Mouse (Mus musculus) cerebellum, postnatal 25 days (tissue): ENCODE measurements around the gene Gm13090.
A peak's percentile ranks its signal among the peaks of the same experiment; 100 is the strongest.

Experiments used
- DNase-seq, 2 experiments: peaks; one replicate each; pipeline ENCODE4 v3.0.0; 2021; ENCODE audit warnings: mixed read lengths in 2 of 2

The Gm13090 gene

GRCm38 (mm10) chr4:151103646-151104045 lies 14.3 kb downstream of the Gm13090 start:
- DNase-seq: peak; percentile 55 to 66

- DNase-seq: no peak
These were observed 14.8 kb downstream of the Gm13090 start for GRCm38 (mm10) chr4:151104147-151104546.

GRCm38 (mm10) chr4:151105886-151106285 lies 16.5 kb downstream of the Gm13090 start:
- peak in 1 of 2 experiments; percentile 28 for DNase-seq

DNA sequence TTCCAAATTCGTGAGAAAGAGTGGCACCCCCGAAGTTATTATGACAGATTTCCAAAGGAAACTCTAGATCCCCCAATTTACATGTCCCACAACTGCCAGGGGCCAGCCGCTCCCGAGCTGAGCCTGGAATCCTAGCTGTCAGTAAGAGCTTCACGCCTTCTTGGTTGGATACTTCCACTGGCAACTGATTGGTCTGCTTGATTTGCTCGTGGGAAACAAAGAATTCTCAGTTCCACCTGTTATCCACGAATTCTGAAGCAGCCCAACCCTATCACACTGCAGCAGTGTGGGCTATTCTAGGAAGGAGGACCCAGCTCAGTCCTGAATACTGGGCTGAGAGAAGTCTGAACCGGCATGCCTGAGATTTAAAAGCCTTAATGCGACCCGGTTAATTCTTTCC lies 17.1 kb downstream of the Gm13090 start:
- peak in 1 of 2 experiments; percentile 31 for DNase-seq

DNA sequence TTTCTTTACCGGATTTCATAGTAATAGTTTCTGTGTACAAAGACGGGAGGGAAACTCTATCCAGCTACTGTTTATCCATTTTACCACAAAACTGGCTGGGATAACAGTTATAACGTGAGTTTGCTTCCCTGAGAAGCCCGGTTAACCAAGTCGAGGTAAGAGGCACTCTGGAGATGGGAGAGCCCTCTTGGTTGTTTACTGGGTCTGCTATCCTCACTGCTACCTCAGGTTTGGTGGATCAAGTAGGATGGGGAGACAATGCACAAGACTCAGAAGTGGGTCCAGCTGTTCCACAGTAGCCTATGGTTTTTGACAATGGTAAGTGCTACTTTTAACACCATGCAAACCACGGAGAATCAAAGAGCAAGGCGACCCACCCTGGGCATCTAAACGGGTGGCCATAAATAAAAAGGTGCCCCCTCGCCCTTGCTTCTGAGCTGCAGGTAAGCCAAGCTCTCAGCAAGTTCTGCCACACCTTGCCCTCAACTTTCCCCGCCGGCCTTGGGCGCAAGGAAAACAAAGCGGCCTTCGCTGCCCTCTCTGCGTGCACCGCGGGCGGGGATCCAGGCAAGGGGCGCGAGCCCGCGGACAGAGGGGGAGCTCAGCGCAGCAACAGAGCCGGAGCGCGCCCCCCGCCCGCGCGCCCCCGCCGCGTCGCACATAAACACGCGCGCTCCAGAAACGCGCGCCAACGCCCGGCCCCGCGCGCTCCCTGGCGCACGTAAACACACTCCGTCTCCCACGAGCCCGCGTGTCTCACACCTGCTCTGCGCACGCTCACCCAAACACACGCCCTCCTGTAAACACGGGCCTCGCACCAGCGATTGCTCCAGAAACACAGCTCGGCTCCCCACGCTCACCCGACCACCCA lies 18.0 kb downstream of the Gm13090 start:
- peak; percentile 73 to 80 for DNase-seq

GRCm38 (mm10) chr4:151108028-151108771 lies 18.8 kb downstream of the Gm13090 start:
- DNase-seq: peak; percentile 93 to 97

GRCm38 (mm10) chr4:151108834-151109241 lies 19.5 kb downstream of the Gm13090 start:
- DNase-seq: no peak

- DNase-seq: no peak
These were observed 21.9 kb downstream of the Gm13090 start for GRCm38 (mm10) chr4:151111226-151111625.

- DNase-seq: no peak
These were observed 25.2 kb downstream of the Gm13090 start for GRCm38 (mm10) chr4:151114574-151114973.

- no peak for DNase-seq
These were observed 29.5 kb downstream of the Gm13090 start for GRCm38 (mm10) chr4:151118883-151119282.

DNA sequence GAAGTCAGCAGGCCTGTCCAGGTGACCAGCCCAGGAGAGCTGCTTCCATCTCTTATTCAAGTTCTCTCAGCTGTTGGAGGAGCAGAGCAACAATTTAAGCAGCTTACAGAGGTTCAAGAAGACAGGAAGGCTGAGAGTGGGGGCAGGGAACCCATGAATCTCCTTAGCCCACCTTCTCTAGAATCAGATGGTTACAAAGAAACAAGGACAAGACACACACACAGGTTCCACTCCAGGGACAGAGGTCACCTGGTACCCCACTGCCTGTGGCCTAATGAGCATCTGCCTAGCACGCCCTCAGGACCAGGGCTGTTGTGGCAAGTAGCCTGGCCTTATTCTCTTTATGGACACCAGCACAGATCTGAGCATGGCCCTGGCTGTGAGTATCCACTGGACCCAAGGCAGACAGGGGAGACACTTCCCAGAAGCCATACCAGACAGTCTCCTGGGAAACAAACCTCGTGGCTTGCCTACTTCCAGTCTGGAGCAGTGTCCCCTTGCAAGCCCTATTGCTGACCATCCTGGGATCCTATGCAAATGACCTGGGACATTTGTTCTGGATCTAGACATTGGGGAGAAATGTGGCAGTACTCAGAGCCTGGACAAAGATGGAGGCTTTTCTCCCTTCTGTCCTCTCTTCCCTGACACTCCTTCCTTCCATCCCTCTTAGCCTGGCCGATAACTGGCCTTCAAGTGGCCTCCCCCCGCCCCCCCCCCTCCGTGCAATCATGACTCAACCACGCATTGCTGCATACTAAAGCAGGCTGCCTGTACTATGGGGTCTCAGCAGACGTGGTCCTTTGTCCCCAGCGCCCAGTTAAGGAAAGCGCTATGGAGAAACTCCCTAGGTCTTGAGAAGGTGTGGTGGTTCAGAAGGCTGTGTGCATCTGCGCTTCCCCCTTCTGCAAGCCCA lies 38.5 kb downstream of the Gm13090 start:
- no peak for DNase-seq

GRCm38 (mm10) chr4:151128641-151129541 lies 39.5 kb downstream of the Gm13090 start:
- peak; percentile 91 to 94 for DNase-seq

- DNase-seq: no peak
These were observed 40.6 kb downstream of the Gm13090 start for GRCm38 (mm10) chr4:151129725-151130557.

- no peak for DNase-seq
These were observed 41.6 kb downstream of the Gm13090 start for GRCm38 (mm10) chr4:151130756-151131490.

DNA sequence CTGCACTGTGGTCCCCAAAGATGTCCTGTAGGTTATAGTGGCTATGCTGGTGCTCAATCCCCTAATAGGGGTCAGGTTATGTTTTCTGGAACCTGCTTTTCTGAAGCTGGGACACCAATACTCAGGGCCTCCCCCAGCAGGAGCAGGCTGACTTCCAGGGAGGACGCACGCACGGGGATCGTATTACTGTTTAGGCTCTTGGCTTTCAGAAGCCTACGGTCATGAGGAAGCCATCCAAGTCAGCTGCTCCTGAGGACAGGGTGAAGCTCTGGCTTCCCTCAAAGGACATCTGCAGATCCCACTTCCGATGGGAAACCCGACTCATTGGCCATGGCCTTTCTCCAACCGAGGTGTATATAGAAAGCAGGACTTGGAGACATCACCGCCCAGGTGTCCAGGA lies 43.1 kb downstream of the Gm13090 start:
- no peak for DNase-seq

GRCm38 (mm10) chr4:151133760-151134159 lies 44.4 kb downstream of the Gm13090 start:
- no peak for DNase-seq

GRCm38 (mm10) chr4:151135491-151135890 lies 46.1 kb downstream of the Gm13090 start:
- no peak for DNase-seq

- no peak for DNase-seq
These were observed 48.3 kb downstream of the Gm13090 start for GRCm38 (mm10) chr4:151137701-151138100.

GRCm38 (mm10) chr4:151138135-151138534 lies 48.8 kb downstream of the Gm13090 start:
- peak; percentile 56 to 65 for DNase-seq

- peak in 1 of 2 experiments; percentile 20 for DNase-seq
These were observed 49.2 kb downstream of the Gm13090 start for GRCm38 (mm10) chr4:151138586-151138985.
